Mouse (Mus musculus) thymus, postnatal 10 days (tissue): ENCODE results near the gene Bhlhe41.

Experiments
- DNase-seq, 2 experiments: peaks; one replicate each; pipeline ENCODE4 v3.0.0; 2021; ENCODE audit warnings: low spot score in 2 of 2

The Bhlhe41 gene

GRCm38 (mm10) chr6:145865289-145865885, at the start of gene Bhlhe41:
Gene Bhlhe41, minus strand, starts transcription at chr6:145865558.
- no peak for DNase-seq

GRCm38 (mm10) chr6:145912232-145912631, 46.9 kb upstream of the Bhlhe41 start:
- no peak for DNase-seq

GRCm38 (mm10) chr6:145910469-145911426, 45.4 kb upstream of the Bhlhe41 start:
- DNase-seq: no peak

- DNase-seq: no peak
These were observed 44.6 kb upstream of the Bhlhe41 start for GRCm38 (mm10) chr6:145909943-145910342.

- DNase-seq: no peak
These were observed 40.9 kb upstream of the Bhlhe41 start for GRCm38 (mm10) chr6:145906096-145906890.

- no peak for DNase-seq
These were observed 39.3 kb upstream of the Bhlhe41 start for GRCm38 (mm10) chr6:145904616-145905015.

- no peak for DNase-seq
These were observed 38.8 kb upstream of the Bhlhe41 start for GRCm38 (mm10) chr6:145904169-145904568.

- DNase-seq: peak; percentile 18 to 31
These were observed 29.4 kb upstream of the Bhlhe41 start for GRCm38 (mm10) chr6:145894669-145895342.

GRCm38 (mm10) chr6:145893366-145894021, 28.1 kb upstream of the Bhlhe41 start:
- DNase-seq: no peak

GRCm38 (mm10) chr6:145892381-145893265, 27.3 kb upstream of the Bhlhe41 start:
- DNase-seq: no peak

GRCm38 (mm10) chr6:145891951-145892350, 26.6 kb upstream of the Bhlhe41 start:
- no peak for DNase-seq

GRCm38 (mm10) chr6:145887719-145888118, 22.4 kb upstream of the Bhlhe41 start:
- no peak for DNase-seq

GRCm38 (mm10) chr6:145886277-145886676, 20.9 kb upstream of the Bhlhe41 start:
- no peak for DNase-seq

GRCm38 (mm10) chr6:145885069-145885468, 19.7 kb upstream of the Bhlhe41 start:
- no peak for DNase-seq

GRCm38 (mm10) chr6:145883668-145884067, 18.3 kb upstream of the Bhlhe41 start:
- DNase-seq: no peak

- no peak for DNase-seq
These were observed 17.7 kb upstream of the Bhlhe41 start for GRCm38 (mm10) chr6:145883010-145883409.

- no peak for DNase-seq
These were observed 15.3 kb upstream of the Bhlhe41 start for GRCm38 (mm10) chr6:145880609-145881008.

- no peak for DNase-seq
These were observed 11.8 kb upstream of the Bhlhe41 start for GRCm38 (mm10) chr6:145876986-145877735.

GRCm38 (mm10) chr6:145873354-145873753, 8.0 kb upstream of the Bhlhe41 start:
- no peak for DNase-seq
